Comparison of ENCODE assay signal across 8 mouse cellular contexts in genomic region chr2:30177700-30178675, GRCm38 (mm10). TPM values are rescaled to one million over a fixed set of nuclear protein-coding genes. Genes with fewer than 3 reads are reported as not detected.
DNase-seq lines count a peak whose midpoint lies in the region; ATAC-seq lines count a peak whose summit lies in the region.

TSS of gene Spout1 (minus strand) at chr2:30178459.

- no peaks in the 10 kb centered on the region for H3K9me3 ChIP-seq in hindbrain, embryonic 15.5 days

- peaks cover 15% of the 10 kb centered on the region for H3K4me1 ChIP-seq in hindbrain, embryonic 15.5 days (replicated peaks)

- peak within 1 kb of the TSS; percentile 78 for H3K9ac ChIP-seq in hindbrain, embryonic 15.5 days

- 2% methylated on average over 53 of the region's 54 CpGs for WGBS in hindbrain, embryonic 15.5 days

- no peaks in the 10 kb centered on the region for H3K27me3 ChIP-seq in hindbrain, embryonic 15.5 days

- peak; percentile 96 for DNase-seq in T-cell, adult 2 months (ENCODE audit: low spot score)
- DNase-seq in cerebellum, postnatal 36 days = peak; percentile 91 to 96
- DNase-seq in frontal cortex, postnatal 36 days (ENCODE audit: low spot score in 2 of 2) = peak; percentile 92 to 96
- peak; percentile 93 for DNase-seq in left cerebral cortex, adult 11 months (ENCODE audit: low spot score)
- peak; percentile 97 for DNase-seq in lung, postnatal 4 days
- peak; percentile 91 for DNase-seq in retina, postnatal 7 days (ENCODE audit: low read depth, low spot score)
- DNase-seq in urinary bladder, adult 2 months (ENCODE audit: low spot score) = peak; percentile 83

- H3K27ac ChIP-seq in hindbrain, embryonic 15.5 days (replicated peaks) = peak within 1 kb of the TSS; percentile 72

- H3K36me3 ChIP-seq in hindbrain, embryonic 15.5 days = peaks cover 34% of the 10 kb centered on the region

- peak within 1 kb of the TSS; percentile 80 for H3K4me3 ChIP-seq in hindbrain, embryonic 15.5 days

- peak within 1 kb of the TSS; percentile 88 for H3K4me2 ChIP-seq in hindbrain, embryonic 15.5 days

- peak; percentile 98 for ATAC-seq in hindbrain, embryonic 15.5 days (ENCODE audit: low FRiP score, low read depth)

RNA-seq across cellular contexts. Expression of gene Spout1, which starts in this region (rescaled TPM):
- polyA plus RNA-seq in hindbrain, embryonic 15.5 days (2015; fragmentation: Nextera tagmentation; extraction: Ambion mirVana) = 62.1 and 67.1 TPM in 2 replicates
- 25.0 and 26.9 TPM in 2 replicates for polyA plus RNA-seq in urinary bladder, adult 2 months (2012; rRNA removed)

Comparison
In these comparisons a context has a peak if more than half of its experiments do, and no peak if none do; other contexts are left out.
1. Peak in every context shown above with its lines: DNase-seq, ATAC-seq, H3K4me3 ChIP-seq and H3K27ac ChIP-seq.